Mouse (Mus musculus): ENCODE results near the gene Scd4.

Scd4 gene

DNA sequence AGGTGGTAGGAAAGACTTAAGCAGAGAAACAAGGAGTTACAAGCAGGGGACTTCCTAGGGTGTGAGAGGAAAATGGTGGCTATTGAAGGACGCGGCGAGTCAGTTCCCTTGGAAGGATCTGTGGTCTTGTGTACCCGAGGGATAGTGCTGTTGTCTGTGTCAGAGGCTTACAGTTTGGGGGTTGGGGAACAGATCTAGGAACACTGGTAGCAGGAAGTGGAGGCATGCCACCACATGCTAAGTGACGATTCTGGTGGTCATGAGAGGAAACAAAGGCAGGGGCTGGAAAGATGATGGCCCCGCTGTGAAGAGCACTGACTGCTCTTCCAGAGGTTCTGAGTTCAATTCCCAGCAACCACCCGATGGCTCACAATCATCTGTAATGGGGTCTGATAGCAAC is 32.4 kb upstream of the Scd4 start:
- no peak for DNase-seq (ENCODE audit: low spot score)

DNA sequence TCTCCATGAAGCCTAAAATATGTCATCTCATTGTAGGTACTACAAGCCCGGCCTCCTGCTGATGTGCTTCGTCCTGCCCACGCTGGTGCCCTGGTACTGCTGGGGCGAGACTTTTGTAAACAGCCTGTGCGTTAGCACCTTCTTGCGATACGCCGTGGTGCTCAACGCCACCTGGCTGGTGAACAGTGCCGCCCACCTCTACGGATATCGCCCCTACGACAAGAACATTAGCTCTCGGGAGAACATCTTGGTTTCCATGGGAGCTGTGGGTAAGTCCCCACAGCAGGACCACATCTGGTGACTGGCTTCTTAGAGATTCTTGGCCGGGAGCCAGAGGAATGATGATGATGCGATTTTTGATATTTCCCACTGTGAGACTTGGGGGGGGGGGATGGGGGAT is 31.7 kb upstream of the Scd4 start:
- DNase-seq (ENCODE audit: low spot score): peak; percentile 76

DNA sequence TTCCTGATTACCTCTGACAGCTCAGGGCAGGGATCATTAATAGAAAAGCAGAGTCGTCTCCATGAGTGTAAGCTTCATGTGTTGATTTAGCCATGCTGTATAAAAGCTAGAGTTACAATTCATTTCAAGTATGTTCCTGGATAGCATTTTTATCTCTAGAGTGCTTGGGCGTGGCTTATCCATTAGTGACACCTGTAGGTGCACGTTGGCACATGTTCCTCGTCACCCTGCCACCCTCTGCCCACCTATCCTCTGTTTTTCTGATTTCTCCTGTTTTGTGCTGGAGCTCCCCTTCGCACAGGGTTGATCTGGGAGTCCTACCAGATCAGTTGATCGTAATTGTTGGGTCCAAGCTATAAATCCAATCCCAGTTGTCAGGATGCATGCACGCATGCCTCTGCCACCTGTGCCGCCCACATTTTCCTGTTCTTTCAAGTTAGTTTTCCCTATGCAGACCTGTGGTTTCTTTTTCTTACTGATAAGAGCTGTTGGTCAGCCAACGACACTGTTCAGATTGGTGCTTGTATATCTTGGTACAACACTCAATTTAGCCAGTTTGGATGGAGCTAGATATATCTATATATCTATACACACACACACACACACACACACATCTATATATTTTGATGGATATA is 31.1 kb upstream of the Scd4 start:
- DNase-seq (ENCODE audit: low spot score): no peak

DNA sequence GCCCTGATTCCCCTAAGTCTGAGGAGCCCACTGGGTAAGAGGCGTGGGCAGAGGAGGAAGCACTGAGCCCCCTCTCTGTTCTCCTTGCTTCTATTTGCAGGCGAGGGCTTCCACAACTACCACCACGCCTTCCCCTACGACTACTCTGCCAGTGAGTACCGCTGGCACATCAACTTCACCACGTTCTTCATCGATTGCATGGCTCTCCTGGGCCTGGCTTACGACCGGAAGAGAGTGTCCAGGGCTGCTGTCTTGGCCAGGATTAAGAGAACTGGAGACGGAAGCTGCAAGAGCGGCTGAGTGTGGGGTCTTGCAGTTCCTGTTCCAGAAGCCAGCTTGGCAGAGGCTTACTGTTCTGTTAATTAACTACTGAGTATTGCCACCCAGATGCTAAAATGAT is 30.0 kb upstream of the Scd4 start:
- peak; percentile 38 for DNase-seq (ENCODE audit: low spot score)

DNA sequence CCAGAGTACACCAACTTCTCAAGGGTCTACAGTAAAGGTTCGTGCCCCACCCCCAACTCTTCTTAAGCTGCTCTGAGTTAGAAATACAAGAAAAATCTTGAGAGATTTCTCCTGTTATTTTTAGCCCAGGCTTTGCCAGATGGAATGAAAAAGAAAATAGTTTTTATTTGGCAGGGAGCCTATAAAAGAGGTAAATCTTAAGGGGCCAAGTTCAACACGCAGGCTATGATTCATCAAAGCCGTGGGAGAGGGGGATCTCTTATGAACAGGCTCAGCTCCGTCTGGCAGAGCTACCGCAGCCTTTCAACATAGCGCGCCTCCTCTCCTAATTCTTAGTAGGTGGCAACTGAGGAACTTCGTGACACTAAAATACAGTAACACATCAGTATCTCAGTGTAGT is 29.4 kb upstream of the Scd4 start:
- peak; percentile 46 for DNase-seq (ENCODE audit: low spot score)

DNA sequence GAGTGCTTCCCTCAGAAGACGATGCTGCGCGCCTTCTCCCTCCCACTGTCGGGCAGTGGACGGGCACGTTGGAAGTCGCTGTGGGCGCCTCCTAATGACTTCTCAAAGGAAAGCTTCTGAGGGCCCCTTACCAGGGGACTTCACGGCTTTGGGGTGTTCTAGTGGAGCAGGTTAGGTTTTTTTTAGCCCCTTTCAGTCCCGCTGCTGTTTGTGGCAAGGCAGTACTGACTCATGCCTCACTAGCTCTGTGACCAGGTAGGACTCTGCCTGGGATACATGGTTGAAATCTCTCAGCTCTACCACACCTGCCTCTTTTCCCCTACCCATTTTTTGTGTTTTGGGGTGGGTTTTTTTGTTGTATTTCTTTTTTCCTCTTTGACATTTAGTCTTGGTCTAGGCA is 28.5 kb upstream of the Scd4 start:
- peak; percentile 9 for DNase-seq (ENCODE audit: low spot score)

DNA sequence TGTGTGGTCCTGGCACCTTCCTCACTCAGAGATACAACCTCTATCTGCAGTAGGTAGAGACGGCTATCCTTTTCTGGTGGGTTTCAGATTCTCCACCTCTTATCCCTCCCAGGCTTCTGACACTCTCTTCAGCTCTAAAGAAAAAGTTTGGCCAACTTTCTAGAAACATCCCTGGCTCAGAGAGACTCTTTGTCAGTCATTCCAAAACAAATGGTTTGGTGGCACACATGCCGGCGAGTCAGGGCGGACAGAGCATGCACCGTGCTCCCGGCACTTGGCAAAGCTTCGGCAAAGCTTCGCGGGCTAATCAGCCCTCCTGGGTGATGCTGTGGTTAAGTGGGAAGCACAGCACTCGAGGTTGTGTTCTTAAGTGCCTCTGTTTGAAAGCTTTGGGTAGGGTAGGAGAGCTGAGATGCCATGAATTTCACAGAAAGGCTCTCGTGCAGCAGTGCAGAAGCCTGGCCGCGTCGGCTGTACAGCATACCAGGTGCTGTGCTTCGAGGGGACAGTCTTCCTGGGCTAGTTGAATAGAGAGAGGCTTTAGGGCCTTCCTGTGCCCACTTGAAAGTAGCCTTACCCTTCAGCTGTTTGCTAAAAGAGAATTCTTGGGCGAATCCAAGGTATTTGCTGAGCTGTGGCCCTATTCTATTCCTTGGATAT is 27.9 kb upstream of the Scd4 start:
- peak; percentile 12 for DNase-seq (ENCODE audit: low spot score)

DNA sequence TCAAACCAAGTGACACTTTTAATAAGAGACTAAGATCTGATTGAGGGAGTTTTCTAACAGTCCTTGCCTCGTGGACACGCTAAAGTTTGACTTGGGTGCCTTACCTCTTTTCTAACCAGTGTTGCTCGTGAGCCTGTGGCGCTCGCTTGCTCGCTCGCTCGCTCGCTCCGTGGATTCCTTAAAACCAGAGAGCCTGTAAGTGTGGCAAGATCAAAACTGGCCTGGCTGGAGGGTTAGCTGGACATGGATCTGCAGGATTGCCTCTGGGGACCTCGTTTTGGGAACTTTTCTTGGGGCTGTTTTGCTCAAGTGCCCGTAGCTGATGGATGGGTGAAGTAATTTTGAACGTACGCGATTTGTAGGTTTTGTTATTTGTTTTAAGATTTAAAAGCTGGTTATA is 27.2 kb upstream of the Scd4 start:
- peak; percentile 19 for DNase-seq (ENCODE audit: low spot score)

DNA sequence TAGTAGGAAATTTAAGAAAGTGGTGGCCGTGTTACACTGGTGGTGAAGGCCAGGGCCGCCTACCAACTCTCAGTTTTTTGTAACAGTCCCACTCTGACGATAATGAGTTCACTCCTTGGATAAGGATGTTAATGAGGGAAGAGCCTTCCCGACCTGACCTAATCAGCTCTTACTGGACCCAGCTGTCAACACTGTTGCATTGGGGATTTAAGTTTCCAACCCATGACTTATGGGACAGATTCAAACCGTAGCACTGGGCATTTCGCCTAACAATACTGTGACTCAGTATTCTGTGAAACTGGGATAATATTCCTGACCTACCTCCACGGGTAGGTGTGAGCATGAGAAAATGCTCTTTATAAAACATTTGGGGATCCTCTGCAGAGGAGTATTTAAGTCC is 26.7 kb upstream of the Scd4 start:
- DNase-seq (ENCODE audit: low spot score): peak; percentile 38

DNA sequence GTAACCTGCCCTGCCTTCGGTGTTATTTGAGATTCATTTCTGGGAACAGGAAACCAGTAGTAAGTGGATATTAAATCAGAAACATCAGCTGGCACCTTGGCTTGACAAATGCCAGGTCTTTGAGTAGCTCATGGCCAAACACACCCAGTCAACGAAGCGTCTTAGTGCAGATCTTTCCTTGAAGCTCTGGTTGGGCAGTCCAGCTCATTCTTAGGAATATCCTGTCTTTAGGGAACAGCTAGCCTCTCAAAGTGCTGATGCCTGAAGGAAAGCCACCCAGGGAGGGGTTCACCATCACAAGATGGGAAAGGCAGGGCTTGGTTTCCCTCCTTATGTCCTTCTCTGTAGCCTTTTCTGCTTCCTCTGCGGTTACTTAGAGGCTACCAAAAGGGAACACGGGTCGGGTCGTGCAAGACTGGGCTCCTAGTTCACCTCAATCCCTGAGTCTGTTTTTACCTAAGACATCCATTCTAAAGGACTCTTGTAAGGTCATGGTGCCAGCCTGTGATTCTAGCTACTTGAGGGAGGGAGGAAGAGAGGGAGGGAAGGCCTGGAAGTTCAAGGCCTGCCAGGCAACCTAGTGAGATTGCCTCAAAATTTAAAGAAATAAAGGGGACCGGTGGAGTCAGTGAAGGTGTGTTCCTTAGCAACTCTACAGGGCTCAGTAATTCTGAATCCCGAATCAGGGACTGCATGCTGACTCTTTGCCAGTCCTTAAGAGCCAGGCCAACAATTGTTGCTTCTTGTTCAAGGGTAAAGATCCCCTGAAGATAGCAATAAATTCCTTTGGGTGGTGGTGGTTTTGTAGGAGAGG is 25.6 kb upstream of the Scd4 start:
- DNase-seq (ENCODE audit: low spot score): peak; percentile 29

DNA sequence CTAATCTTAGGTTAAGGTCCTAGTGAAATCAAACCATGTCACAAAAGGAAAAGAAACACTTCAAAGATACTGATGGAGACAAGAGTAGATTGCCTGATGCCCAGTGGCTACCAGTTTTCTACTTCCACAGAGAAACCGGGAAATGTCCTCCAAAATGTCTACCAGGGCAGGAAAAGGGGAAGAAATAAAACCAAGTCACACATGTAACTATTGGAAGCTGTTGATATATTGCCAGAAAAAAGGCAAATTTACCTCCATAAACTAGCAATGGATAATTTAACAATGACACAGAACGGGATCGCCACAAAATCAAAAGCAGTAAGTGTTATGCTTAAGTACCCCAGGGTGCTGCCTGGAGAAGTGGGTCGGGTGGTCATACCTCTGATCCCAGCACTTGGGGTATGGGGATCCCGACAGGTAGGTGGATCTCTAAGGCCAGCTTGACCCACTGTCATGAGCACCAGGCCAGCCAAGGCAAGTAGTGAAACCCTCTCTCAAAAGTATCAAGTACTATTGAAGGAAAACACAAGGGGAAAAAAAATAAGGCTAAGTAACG is 24.9 kb upstream of the Scd4 start:
- DNase-seq (ENCODE audit: low spot score): no peak

DNA sequence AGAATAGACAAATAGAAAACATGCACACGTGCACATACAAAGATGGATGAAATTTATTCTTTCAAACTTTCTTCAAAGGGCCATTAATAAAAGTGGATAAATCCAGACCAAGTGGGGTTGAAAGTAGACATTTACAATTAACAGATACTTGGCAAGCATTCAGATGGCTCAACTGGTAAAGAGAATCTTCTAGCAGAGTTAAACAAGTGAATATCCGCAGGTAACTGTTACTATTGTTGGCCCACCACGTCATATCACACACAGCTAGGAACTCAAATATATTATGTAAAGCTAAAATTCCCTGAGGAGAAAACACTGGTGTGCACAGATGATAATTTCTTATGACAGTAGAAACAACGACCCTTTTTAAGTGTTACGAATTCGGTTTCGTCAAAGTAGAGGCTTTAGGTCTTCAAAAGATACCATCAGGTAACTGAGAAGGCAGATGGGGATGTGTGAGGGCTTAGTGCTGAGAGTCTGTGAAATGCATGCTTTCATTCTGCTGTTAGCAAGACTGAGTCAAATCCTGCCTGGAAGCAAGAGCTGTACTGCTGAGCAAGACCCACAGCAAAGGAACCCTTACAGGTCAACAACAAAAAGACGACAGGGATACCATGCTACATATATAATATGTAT is 24.2 kb upstream of the Scd4 start:
- DNase-seq (ENCODE audit: low spot score): peak; percentile 21

DNA sequence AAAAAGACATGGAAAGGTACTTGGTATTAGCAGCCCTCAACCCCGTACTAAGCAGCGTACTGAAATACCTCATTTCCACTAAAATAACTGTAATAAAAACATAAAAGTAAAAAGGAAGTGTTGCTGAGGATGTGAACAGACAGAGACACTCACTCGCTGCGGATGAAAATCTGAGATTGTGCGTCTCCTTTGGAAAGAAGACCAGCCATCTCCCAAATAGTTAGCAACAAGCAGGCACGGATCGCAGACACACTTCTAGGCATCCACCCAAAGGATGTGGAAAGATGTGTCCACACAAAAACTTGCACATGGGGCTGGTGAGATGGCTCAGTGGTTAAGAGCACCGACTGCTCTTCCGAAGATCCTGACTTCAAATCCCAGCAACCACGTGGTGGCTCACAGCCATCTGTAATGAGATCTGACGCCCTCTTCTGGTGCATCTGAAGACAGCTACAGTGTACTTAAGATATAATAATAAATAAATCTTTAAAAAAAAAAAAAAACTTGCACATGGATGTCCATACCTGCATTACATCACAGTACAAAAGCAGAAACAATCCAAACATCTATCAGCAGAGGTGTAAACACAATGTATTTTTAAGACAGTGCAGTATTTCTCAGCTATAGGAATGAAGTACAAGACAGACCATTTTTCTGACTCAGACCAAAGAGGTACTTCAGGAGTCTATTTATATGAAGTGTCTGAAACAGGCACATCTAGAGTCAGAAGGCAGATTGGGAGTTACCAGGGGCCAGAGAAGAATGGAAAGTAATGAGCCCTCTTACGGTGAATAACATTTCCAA is 23.3 kb upstream of the Scd4 start:
- DNase-seq (ENCODE audit: low spot score): peak; percentile 16

DNA sequence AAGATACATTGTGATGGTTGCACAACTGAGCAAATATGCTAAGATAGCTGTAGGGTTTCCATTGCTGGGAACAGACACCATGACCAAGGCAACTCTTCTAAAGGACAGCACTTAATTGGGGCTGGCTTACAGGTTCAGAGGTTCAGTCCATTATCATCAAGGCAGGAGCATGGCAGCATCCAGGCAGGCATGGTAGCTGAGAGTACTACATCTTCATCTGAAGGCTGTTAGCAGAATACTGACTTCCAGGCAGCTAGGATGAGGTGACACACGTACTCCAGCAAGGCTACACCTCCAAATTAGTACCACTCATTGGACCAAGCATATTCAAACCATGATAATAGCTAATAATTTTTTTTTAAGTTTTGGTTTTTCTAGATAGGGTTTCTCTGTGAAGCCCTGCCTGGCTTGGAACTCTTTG is 22.7 kb upstream of the Scd4 start:
- peak; percentile 22 for DNase-seq (ENCODE audit: low spot score)

DNA sequence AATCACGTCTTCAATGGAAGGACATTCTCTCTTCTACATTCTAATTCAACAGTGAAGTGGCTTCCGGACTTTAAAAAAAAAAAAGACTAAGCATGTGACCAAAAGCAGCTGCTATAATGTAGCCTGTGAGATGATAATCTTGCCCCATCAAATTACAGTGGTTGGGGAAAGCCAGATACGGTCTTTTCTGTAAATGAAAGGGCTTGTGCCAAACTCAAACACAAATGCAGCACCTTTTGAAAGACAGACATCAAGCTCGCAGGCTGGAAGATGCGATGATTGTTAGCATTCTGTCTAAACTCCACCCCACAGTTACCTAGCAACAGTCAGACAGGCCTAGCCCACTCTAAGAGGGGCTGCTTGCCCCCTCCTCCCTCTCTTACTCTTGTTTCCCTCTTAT is 22.1 kb upstream of the Scd4 start:
- DNase-seq (ENCODE audit: low spot score): peak; percentile 76

DNA sequence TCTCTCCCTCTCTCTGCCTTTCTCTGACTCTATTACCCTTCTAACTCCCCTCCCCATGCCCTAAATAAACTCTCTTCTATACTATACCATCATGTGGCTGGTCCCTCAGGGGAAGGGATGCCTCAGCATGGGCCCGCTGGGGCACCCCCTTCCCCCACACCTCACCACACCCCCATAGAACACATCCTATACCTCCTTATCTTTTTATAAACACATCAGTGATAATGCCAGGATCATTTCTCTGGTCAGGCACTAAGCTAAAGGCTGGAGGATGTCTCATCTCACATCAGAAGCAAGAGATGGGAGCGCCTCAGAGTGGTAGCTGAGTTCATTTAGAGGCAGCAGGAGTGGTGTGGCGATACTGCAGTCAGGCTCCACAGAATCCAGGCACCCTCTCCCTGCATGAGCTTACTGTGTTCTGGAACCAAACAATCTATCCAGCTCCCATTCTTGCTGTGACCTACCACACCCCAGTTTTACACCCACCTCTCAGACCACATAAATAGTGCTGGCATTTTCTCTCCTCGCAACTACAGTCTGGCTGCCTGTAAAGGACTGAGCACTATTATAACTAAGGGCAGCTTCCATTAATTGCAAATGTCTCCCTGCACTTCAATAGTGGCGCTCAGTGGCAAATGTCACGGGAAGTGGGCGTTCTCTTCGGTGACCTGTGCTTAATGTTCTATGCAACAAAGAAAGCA is 21.4 kb upstream of the Scd4 start:
- DNase-seq (ENCODE audit: low spot score): peak; percentile 48

DNA sequence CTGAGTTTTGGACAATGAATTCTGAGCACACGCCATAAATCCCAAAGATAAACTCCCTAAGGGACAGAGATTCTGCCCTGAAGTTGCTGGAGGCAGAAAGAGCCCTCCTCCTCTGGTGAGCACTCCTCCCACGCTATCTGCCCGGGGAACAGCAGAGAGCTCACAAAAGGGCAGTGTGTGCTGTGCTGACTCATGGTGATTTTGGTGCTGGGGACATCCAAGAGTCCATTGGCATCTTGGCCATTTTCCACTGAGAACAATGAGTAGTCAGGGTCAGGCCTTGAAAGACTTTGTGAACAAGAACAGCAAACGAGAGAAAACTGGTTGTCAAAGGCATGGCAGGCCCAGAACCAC is 20.9 kb upstream of the Scd4 start:
- DNase-seq (ENCODE audit: low spot score): peak; percentile 70

DNA sequence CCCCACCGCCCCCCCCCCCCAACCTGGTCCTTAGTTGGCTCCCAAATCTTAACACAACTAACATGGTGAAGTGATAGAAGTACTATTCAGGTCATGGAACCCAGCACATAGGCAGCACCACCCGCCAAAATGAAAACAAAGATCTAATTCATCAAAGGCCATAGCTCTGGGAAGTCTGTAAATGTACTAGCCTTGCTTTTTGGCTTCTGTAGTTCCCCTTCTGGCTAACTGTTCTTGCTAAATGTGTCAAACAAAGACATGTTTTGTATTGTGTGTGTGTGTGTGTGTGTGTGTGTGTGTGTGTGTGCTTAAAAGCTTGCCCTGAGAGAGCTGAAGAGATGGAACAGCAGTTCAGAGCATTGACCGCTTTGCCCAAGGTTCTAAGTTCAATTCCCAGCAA is 19.8 kb upstream of the Scd4 start:
- no peak for DNase-seq (ENCODE audit: low spot score)

DNA sequence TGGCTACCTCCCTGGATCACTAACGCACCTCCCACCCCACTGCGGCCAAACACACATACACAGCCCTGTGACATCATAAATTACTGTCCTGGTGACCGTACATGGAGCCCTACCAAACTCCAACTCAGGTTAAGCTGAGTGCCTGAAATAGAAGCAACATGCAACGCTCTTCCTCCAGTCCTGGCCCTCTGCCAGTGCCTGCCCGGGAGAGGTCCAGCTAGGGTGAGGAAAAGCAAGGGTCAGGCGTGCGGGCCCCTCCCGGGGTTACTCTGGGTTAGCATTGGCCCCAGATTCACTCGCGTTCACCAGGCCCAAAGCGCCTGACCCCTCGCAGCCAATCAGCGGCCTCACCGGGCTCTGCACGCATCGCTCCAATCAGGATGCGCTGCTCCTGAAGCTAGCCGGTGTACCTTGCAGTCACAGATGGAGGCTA is 18.5 kb upstream of the Scd4 start:
- peak; percentile 92 for DNase-seq (ENCODE audit: low spot score)

DNA sequence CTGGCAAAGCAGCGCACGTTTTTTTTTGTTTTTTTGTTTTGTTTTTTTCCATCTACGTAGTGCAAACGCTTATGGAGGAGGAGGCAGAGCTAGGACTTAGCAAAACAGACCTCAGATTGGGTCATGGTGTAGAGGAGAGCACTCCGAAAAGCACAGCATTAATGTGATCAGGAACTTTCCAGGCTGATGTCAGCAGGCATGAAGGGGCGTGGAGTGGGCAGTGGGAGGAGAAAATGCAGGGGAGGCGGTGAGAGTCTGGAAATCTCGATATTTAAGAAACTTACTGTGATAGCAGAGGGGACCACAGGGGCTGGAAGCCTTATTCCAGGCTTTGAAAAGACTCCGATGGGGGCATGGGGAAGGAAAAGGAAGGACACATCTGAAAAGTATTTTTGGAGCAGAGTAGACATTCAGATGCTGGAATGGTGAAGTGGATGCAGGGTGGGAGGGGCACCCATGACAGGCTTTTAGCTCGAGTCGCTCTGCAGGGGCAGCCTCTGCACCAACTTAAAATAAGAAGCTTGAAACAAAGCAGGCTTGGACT is 17.9 kb upstream of the Scd4 start:
- DNase-seq (ENCODE audit: low spot score): peak; percentile 80
